Comparison of ENCODE assay signal across 11 mouse cellular contexts in genomic region chr2:166663250-166663961, GRCm38 (mm10). TPM values are rescaled to one million over a fixed set of nuclear protein-coding genes. Genes with fewer than 3 reads are reported as not detected.
DNase-seq lines count a peak whose midpoint lies in the region; ATAC-seq lines count a peak whose summit lies in the region.
"Had no signal": no experiment of that assay in that cellular context is flagged by ENCODE, and none has a peak within 500 bp of the region (broad histone marks: within the 10 kb centered on the region; RNA-seq: fewer than 3 reads in every experiment).

No protein-coding gene starts in this region.

- H3K4me2 ChIP-seq in forebrain, embryonic 12.5 days = peak overlapping the region; percentile 16; the same call in 1 of the 2 replicates
- no peak overlapping the region; the same call in 1 of the 2 replicates for H3K4me2 ChIP-seq in limb, embryonic 11.5 days (ENCODE audit: low read depth, severe bottlenecking)
- H3K4me2 ChIP-seq: lung, embryonic 14.5 days had no signal

- WGBS in forebrain, embryonic 12.5 days = 64% methylated on average over 9 of the region's 9 CpGs
- WGBS in limb, embryonic 11.5 days = 79% methylated on average over 9 of the region's 9 CpGs

- peak overlapping the region; percentile 51 for H3K27ac ChIP-seq in forebrain, embryonic 12.5 days
- no peak overlapping the region for H3K27ac ChIP-seq in limb, embryonic 11.5 days (replicated peaks; ENCODE audit: low read depth, low read length)

- no peak for DNase-seq in frontal cortex, adult 2 months (ENCODE audit: extremely low spot score in 1 of 2, low spot score in 1 of 2)
- DNase-seq in limb, embryonic 11.5 days (ENCODE audit: low spot score) = peak; percentile 52
- DNase-seq in thymus, adult 18-20 months = peak; percentile 53 to 64
- no peak for DNase-seq in urinary bladder, adult 18-20 months (ENCODE audit: low spot score in 2 of 2)
- DNase-seq in spleen, adult 12 weeks (ENCODE audit: low spot score) = no peak
- DNase-seq: heart, adult 18-20 months; layer of hippocampus, postnatal 36 days; lung, embryonic 14.5 days had no signal

- no peaks in the 10 kb centered on the region for H3K9me3 ChIP-seq in forebrain, embryonic 12.5 days
- H3K9me3 ChIP-seq in limb, embryonic 11.5 days (ENCODE audit: control insufficient read depth, low read length) = no peaks in the 10 kb centered on the region

- no peaks in the 10 kb centered on the region for H3K27me3 ChIP-seq in forebrain, embryonic 12.5 days
- no peaks in the 10 kb centered on the region for H3K27me3 ChIP-seq in limb, embryonic 11.5 days (ENCODE audit: control insufficient read depth, insufficient read depth, low read length)

- peaks cover 62% of the 10 kb centered on the region for H3K4me1 ChIP-seq in forebrain, embryonic 12.5 days
- H3K4me1 ChIP-seq in limb, embryonic 11.5 days (ENCODE audit: control insufficient read depth, insufficient read depth, low read length) = peaks cover 26% of the 10 kb centered on the region

- no peaks in the 10 kb centered on the region for H3K36me3 ChIP-seq in forebrain, embryonic 12.5 days (replicated peaks)
- no peaks in the 10 kb centered on the region for H3K36me3 ChIP-seq in limb, embryonic 11.5 days (ENCODE audit: control insufficient read depth, insufficient read depth, low read length)

- peak; percentile 35; the same call in 1 of the 2 replicates for ATAC-seq in frontal cortex, adult (ENCODE audit: low TSS enrichment)
- peak; percentile 43 for ATAC-seq in forebrain, embryonic 12.5 days (ENCODE audit: low FRiP score)
- ATAC-seq in limb, embryonic 11.5 days (ENCODE audit: insufficient number of reproducible peaks, low FRiP score, low TSS enrichment, low read depth) = no peak
- no peak for ATAC-seq in CD4-positive, CD25-positive, alpha-beta regulatory T cell, adult 4 months

- H3K4me3 ChIP-seq in forebrain, embryonic 12.5 days (replicated peaks) = no peak overlapping the region
- H3K4me3 ChIP-seq in limb, embryonic 11.5 days (ENCODE audit: low read depth, low read length) = no peak overlapping the region

- H3K9ac ChIP-seq in forebrain, embryonic 12.5 days = no peak overlapping the region
- no peak overlapping the region for H3K9ac ChIP-seq in limb, embryonic 11.5 days (ENCODE audit: low read length)
- H3K9ac ChIP-seq: lung, embryonic 14.5 days had no signal

RNA-seq across cellular contexts. Expression of gene Prex1, which starts 50.2 kb away (rescaled TPM):
- 101 and 102 TPM in 2 replicates for polyA plus RNA-seq in frontal cortex, adult 2 months (2012; rRNA removed)
- polyA plus RNA-seq in forebrain, embryonic 12.5 days (2016; fragmentation: Nextera tagmentation; extraction: Ambion mirVana) = 29.9 and 30.7 TPM in 2 replicates
- 16.0 and 19.5 TPM in 2 replicates for polyA plus RNA-seq in limb, embryonic 11.5 days (2014; fragmentation: Nextera tagmentation; extraction: Ambion mirVana)
- polyA plus RNA-seq in CD4-positive, CD25-positive, alpha-beta regulatory T cell, adult 4 months (2017; shearing (Covaris generic)) = 10 to 100 TPM; 25.0 to 25.2 TPM

Comparison
In these comparisons a context has a peak if more than half of its experiments do, and no peak if none do; other contexts are left out.
1. ATAC-seq: peak in frontal cortex, adult (single experiment) and forebrain, embryonic 12.5 days (single experiment); none in limb, embryonic 11.5 days (single experiment) and CD4-positive, CD25-positive, alpha-beta regulatory T cell, adult 4 months (single experiment).
2. DNase-seq: peak in limb, embryonic 11.5 days (single experiment) and thymus, adult 18-20 months (2 of 2); none in frontal cortex, adult 2 months (0 of 2), urinary bladder, adult 18-20 months (0 of 2) and spleen, adult 12 weeks (single experiment).